7 mouse cellular contexts compared by ENCODE assay signal in the genomic region with DNA sequence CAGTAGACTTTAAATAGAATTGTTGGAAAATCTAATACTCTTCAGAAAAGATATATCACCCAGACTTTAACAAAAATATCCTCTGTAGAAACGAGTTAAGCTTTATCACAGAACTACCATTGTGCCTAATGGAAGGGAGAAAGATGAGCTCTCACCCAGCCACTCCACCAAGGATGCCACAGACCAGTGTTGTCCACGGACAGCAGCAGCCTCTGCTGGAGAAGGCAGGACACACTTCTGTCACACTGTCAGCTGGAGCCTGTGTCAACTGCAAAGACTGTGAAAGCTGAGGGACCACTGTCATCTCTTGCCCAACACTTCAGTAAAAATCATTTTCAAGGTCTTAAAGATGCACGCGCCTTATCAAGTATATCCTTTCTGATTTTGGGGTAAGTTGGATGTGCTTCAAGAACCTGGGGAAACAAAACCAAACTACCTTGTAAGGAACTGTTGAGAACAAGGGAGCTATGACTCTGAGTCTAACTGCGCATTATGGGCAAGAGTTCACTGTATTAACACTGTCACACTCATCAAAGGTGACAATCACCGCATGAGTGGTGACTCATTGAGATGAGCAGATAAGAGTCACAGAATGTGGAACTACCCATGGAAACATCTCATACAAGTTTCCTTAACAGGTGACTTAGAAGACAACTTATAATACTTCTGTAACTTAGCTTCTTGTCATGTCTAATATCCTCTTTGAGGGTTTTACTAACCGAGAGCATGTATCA. TPM values are rescaled to one million over a fixed set of nuclear protein-coding genes. Genes with fewer than 3 reads are reported as not detected.
DNase-seq lines count a peak whose midpoint lies in the region; ATAC-seq lines count a peak whose summit lies in the region.

No protein-coding gene starts in this region.

- H3K36me3 ChIP-seq in kidney, embryonic 15.5 days, result peaks cover 3% of the 10 kb centered on the region

- 79% methylated on average over 7 of the region's 7 CpGs for WGBS in kidney, embryonic 15.5 days

- H3K27ac ChIP-seq in kidney, embryonic 15.5 days, result no peak overlapping the region

- H3K4me2 ChIP-seq in kidney, embryonic 15.5 days, result no peak overlapping the region

- no peaks in the 10 kb centered on the region for H3K27me3 ChIP-seq in kidney, embryonic 15.5 days

- H3K4me3 ChIP-seq in kidney, embryonic 15.5 days (replicated peaks), result no peak overlapping the region

- H3K4me1 ChIP-seq in kidney, embryonic 15.5 days, result peaks cover 10% of the 10 kb centered on the region; the same call in 1 of the 2 replicates

- no peaks in the 10 kb centered on the region for H3K9me3 ChIP-seq in kidney, embryonic 15.5 days (replicated peaks)

- no peak overlapping the region for H3K9ac ChIP-seq in kidney, embryonic 15.5 days

- peak; percentile 10 for DNase-seq in kidney, adult 11 months
- DNase-seq in CD4-positive, CD25-positive, alpha-beta regulatory T cell, adult 2 months (ENCODE audit: low read depth, low spot score), result peak; percentile 42
- DNase-seq in Muller cell, postnatal 12 days (ENCODE audit: inconsistent ontology term), result peak; percentile 12
- DNase-seq in kidney, postnatal 14 days, result peak; percentile 54
- DNase-seq in thymus, postnatal 4 days, result no peak
- no peak for DNase-seq in ovary, adult 18-20 months (ENCODE audit: low spot score)

- no peak; the same call in 1 of the 2 replicates for ATAC-seq in kidney, embryonic 15.5 days (replicated peaks; ENCODE audit: low FRiP score)

RNA-seq across cellular contexts. Expression of gene Galnt3, which starts 59.8 kb away (rescaled TPM):
- polyA plus RNA-seq in kidney, embryonic 15.5 days (2015; fragmentation: Nextera tagmentation; extraction: Ambion mirVana), result 9.8 and 12.7 TPM in 2 replicates

Comparison
In these comparisons a context has a peak if more than half of its experiments do, and no peak if none do; other contexts are left out.
1. DNase-seq: peak in kidney, adult 11 months (single experiment), CD4-positive, CD25-positive, alpha-beta regulatory T cell, adult 2 months (single experiment), Muller cell, postnatal 12 days (single experiment) and kidney, postnatal 14 days (single experiment); none in thymus, postnatal 4 days (single experiment) and ovary, adult 18-20 months (single experiment).